Mouse (Mus musculus): ENCODE data around the gene Tmem44.

DNA sequence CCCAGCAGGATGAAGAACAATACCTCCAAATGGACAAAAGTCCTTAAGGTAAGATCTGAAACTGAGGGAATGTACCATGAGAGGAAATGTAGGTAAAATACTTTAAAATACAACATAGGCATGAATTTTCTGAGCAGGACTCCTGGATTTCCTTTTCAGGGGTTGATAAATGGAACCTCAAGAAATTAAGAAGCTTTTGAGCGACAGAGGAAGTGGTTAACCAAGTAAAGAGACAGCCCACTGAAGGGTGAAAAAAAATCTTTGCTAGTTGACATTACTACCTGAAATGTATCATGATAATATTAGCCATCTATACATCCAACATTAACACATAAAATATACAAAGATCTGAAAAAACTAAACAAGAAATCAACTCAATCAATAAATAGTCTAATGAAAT lies 15.6 kb downstream of the Tmem44 start:
- TF ChIP-seq CTCF (IDR thresholded peaks at IDR 0.05; ENCODE audit: low read depth, low read length) (no peak), POLR2A (IDR thresholded peaks at IDR 0.05; ENCODE audit: borderline replicate concordance, low read depth, low read length) (no peak)
